Mouse (Mus musculus) hindbrain, postnatal 0 days (tissue): ENCODE results near the gene Smad5. TPM values are rescaled to one million over a fixed set of nuclear protein-coding genes. Genes with fewer than 3 reads are reported as not detected.

Source experiments
- ATAC-seq: fragments of 200-750 bp; cut with Nextera tagmentation; 2 replicates; pipeline ENCODE4 v1.8.0; 2017; ENCODE audit warnings: mild to moderate bottlenecking, moderate TSS enrichment, moderate library complexity
- DNase-seq: peaks from one replicate; pipeline ENCODE4 v3.0.0-alpha.2; 2015; ENCODE audit warnings: low spot score
- H3K27ac ChIP-seq: fragments of 300-500 bp; sonication (generic); 2 replicates; pipeline ENCODE4 v1.5.1; 2014; ENCODE audit warnings: mild to moderate bottlenecking
- H3K27me3 ChIP-seq: fragments of 300-500 bp; sonication (generic); 2 replicates; pipeline ENCODE4 v1.6.1; 2014; ENCODE audit warnings: low read length, mixed read lengths; ENCODE audit not compliant: insufficient read depth
- H3K36me3 ChIP-seq: fragments of 300-500 bp; sonication (generic); 2 replicates; pipeline ENCODE4 v1.6.1; 2014; ENCODE audit warnings: low read length, mixed read lengths; ENCODE audit not compliant: insufficient read depth
- H3K4me1 ChIP-seq: fragments of 300-500 bp; sonication (generic); 2 replicates; pipeline ENCODE4 v1.6.1; 2014; ENCODE audit warnings: antibody characterized with exemption, low read length, mixed read lengths; ENCODE audit not compliant: insufficient read depth
- H3K4me2 ChIP-seq: fragments of 300-500 bp; sonication (generic); 2 replicates; pipeline ENCODE4 v1.6.1; 2014; ENCODE audit warnings: low read depth, mild to moderate bottlenecking, low read length, moderate library complexity, mixed read lengths
- H3K4me3 ChIP-seq: fragments of 300-500 bp; sonication (generic); 2 replicates; pipeline ENCODE4 v1.5.1; 2014; ENCODE audit warnings: low read length
- H3K9ac ChIP-seq: fragments of 300-500 bp; sonication (generic); replicated peaks from 2 replicates; pipeline ENCODE4 v1.6.1; 2014; ENCODE audit warnings: mild to moderate bottlenecking, low read length, moderate library complexity, mixed read lengths
- H3K9me3 ChIP-seq: fragments of 300-500 bp; sonication (generic); 2 replicates; pipeline ENCODE4 v1.6.1; 2016; ENCODE audit warnings: low read length, mixed read lengths
- CTCF ChIP-seq: IDR thresholded peaks from 2 replicates; pipeline ENCODE4 v1.5.1; 2016; ENCODE audit warnings: antibody characterized with exemption, control low read depth, low read depth
- WGBS: fragments of 180-500 bp; shearing (Covaris S2); extraction: QIAGEN DNeasy Blood & Tissue Kit; methylation state at CpG from one replicate; pipeline ENCODE4 v1.1.7; 2014; 5-methylcytosine and 5-hydroxymethylcytosine counted together
- polyA plus RNA-seq: library from polyadenylated mRNA; unstranded; fragments of >200 nt; fragmentation: Nextera tagmentation; extraction: Ambion mirVana; gene quantifications from 2 replicates; pipeline ENCODE4 v1.2.1, GENCODE M21; 2015
- total RNA-seq: library from RNA; depleted of rRNA; stranded (reverse); fragments of >200 nt; gene quantifications from 2 replicates; pipeline ENCODE4 v1.2.3, GENCODE M21; 2014; rRNA removed

The Smad5 gene
- 39.5 and 40.5 TPM in 2 replicates for total RNA-seq
- 14.2 and 17.7 TPM in 2 replicates for polyA plus RNA-seq

DNA sequence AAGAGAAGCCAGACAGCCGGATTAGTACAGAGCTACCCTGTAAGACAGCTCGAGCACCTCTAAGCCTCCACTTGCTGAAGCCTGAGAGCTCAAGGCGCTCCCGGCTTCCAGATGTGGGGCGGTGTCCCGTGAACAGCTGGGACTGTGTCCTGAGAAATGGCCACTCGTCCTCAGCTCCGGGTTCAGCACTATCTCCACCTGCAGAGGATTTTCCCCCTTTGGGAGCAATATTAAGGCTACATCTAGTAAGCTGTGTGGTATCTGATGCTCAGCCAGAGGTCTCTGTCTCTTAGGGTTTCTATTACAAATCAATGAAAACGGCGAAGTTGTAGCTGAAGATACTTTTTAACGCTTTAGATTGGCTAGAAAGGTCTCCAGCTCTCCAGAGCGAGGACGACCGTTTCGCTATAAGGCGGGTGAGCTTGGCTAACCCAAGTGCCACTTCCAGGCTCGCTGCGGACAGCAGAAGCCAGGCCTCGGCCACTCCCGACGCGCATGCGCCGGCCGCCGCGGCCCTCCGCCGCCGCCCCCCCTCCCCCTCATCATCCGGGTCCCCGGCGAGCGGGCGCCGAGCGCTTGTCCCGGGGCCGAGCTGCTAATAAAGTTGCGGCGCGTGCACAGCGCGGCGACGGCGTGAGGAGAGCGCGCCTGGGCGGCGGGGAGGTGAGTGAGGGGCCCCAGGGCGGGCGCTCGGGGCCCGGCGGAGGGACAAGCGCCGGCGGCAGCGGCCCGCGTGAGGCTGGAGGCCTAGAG is at the start of gene Smad5:
TSS of gene Smad5 (plus strand) at position 542 of the 753 bp plus-strand sequence.
- H3K9ac ChIP-seq = peak within 1 kb of the TSS; percentile 79
- H3K4me1 ChIP-seq = peaks cover 30% of the 10 kb centered on the region

DNA sequence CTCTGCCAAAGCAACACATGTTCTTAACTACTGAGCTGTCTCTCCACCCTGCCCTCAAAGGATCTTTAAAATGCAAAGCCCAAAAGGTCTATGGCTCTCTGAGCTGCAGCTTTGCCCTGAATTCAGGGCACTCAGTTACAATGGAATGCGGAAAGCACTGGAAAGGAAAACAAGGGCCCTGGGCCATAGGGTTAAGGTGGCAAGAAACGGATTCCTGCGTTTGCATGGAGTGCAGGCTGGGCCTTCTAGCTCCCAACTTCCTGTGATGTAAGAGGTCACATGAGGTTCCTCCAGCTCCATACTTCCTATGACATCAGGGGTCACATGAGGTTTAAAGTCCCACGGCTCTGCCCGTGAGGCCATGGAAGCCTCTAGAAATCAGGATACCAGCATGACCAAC is 48.6 kb upstream of the Smad5 start:
- 94% methylated on average over 5 of the region's 5 CpGs for WGBS
- no peaks in the 10 kb centered on the region for H3K9me3 ChIP-seq
- H3K4me1 ChIP-seq = no peaks in the 10 kb centered on the region
- DNase-seq (no peak), ATAC-seq (no peak)
- TF ChIP-seq CTCF = no peak
- no peaks in the 10 kb centered on the region for H3K36me3 ChIP-seq
- no peak overlapping the region for H3K4me3 ChIP-seq
- H3K27me3 ChIP-seq = no peaks in the 10 kb centered on the region
- H3K27ac ChIP-seq = no peak overlapping the region
- no peak overlapping the region for H3K9ac ChIP-seq
- H3K4me2 ChIP-seq = no peak overlapping the region

More for the DNA sequence above, at the start of gene Smad5:
- DNase-seq (peak; percentile 97), ATAC-seq (peak; percentile 92)
- H3K9me3 ChIP-seq = no peaks in the 10 kb centered on the region
- peak within 1 kb of the TSS; percentile 57 for H3K4me3 ChIP-seq
- H3K27me3 ChIP-seq = no peaks in the 10 kb centered on the region
- H3K27ac ChIP-seq = peak within 1 kb of the TSS; percentile 97
- no peak for TF ChIP-seq CTCF
- WGBS = 5% methylated on average over 58 of the region's 62 CpGs
- peak within 1 kb of the TSS; percentile 73 for H3K4me2 ChIP-seq
- no peaks in the 10 kb centered on the region for H3K36me3 ChIP-seq

DNA sequence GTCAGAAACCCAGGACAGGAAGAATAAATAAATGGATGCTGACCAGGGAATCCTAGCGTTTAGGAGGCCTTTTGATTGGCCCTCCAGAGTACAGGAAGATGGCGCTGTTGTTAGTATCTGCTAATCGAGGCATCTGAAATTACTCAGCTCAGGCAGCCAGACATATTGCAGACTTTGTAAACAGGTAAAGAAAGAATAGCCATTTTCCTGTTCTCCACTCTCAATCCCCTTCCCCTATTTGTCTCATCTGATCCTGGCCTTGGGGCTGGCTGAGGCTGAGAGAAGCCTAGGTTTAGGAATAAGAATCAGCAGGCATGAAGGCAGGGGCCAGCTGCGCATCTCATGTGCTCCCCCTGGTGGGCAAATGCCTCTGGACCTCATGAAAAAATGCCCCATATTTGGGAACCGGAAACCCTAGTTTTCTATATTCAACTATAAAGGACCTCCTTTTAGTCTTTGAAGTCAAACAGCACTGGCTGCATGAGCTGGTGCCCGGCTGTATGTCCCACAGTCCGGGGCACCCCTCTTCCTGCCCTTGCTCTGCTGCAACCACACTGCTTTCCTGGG is 44.8 kb upstream of the Smad5 start:
- Histone ChIP-seq H3K4me3 (no peak overlapping the region), H3K4me1 (no peaks in the 10 kb centered on the region), H3K27ac (no peak overlapping the region), H3K9ac (no peak overlapping the region), H3K27me3 (no peaks in the 10 kb centered on the region), H3K4me2 (no peak overlapping the region), H3K36me3 (no peaks in the 10 kb centered on the region), H3K9me3 (no peaks in the 10 kb centered on the region)
- DNase-seq = peak; percentile 82
- peak; percentile 81 for TF ChIP-seq CTCF
- 29% methylated on average over 7 of the region's 7 CpGs for WGBS
- no peak for ATAC-seq

DNA sequence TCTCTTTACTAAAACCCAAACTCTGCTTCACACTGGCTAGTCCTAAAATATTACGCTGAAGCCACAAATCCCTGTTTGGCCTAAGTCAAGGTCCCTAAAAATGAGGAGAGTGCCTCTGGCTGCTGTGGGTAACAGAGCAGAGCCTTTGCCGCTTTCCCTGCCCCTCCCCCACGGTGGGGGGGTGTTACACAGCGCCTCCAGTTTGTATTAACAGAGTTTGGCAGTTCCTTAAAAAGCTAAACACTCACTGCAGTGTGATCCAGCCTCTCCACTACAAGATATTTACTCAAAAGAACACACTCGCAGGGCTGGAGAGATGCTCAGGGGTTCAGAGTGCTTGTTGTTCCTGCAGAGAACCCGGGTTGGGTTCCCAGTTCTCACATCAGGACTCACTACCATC is 43.9 kb upstream of the Smad5 start:
- DNase-seq = no peak
- Histone ChIP-seq H3K4me2 (no peak overlapping the region), H3K9me3 (no peaks in the 10 kb centered on the region), H3K27me3 (no peaks in the 10 kb centered on the region), H3K27ac (no peak overlapping the region), H3K4me1 (no peaks in the 10 kb centered on the region), H3K36me3 (no peaks in the 10 kb centered on the region), H3K4me3 (no peak overlapping the region), H3K9ac (no peak overlapping the region)
- no peak for TF ChIP-seq CTCF
- WGBS = 66% methylated on average over 6 of the region's 6 CpGs
- ATAC-seq = no peak

DNA sequence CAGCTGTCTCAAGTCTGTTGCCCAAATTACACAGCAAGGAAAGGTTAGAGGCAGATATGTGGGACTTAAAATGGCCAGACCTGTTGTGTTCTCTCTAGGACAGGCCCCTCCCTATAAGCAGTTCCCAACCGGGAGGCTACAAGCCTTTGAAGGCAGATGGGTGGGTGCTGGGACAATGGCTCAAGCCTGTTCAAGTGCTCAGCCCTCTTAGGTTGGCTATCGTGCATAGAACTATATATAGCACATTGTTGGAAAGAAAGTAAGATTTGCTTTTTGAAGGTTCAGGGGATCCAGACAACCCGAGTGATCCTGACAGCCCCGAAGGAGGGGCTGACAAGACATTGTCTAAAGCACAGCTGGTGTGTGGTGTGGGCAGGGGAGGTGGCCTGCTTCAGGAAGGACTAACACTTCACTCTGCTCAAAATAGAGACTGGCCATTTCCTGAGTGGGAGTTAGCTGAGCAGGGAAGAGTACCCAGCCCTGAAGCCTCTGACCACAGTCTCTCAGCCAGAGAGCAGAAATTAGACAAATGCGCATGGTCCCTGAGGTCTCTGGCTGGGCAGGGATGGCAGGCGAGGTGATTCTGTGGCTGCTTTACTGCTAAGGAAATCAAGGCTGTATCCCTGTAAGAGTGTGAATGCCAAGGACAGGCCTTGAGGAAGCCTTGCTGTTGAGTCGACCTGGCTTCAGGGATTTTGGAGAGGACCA is 40.7 kb upstream of the Smad5 start:
- Histone ChIP-seq H3K27ac (no peak overlapping the region), H3K4me2 (no peak overlapping the region), H3K27me3 (no peaks in the 10 kb centered on the region), H3K9ac (no peak overlapping the region), H3K4me1 (no peaks in the 10 kb centered on the region), H3K36me3 (no peaks in the 10 kb centered on the region), H3K9me3 (no peaks in the 10 kb centered on the region), H3K4me3 (no peak overlapping the region)
- no peak for TF ChIP-seq CTCF
- WGBS = 62% methylated on average over 7 of the region's 7 CpGs
- DNase-seq = no peak
- no peak for ATAC-seq

DNA sequence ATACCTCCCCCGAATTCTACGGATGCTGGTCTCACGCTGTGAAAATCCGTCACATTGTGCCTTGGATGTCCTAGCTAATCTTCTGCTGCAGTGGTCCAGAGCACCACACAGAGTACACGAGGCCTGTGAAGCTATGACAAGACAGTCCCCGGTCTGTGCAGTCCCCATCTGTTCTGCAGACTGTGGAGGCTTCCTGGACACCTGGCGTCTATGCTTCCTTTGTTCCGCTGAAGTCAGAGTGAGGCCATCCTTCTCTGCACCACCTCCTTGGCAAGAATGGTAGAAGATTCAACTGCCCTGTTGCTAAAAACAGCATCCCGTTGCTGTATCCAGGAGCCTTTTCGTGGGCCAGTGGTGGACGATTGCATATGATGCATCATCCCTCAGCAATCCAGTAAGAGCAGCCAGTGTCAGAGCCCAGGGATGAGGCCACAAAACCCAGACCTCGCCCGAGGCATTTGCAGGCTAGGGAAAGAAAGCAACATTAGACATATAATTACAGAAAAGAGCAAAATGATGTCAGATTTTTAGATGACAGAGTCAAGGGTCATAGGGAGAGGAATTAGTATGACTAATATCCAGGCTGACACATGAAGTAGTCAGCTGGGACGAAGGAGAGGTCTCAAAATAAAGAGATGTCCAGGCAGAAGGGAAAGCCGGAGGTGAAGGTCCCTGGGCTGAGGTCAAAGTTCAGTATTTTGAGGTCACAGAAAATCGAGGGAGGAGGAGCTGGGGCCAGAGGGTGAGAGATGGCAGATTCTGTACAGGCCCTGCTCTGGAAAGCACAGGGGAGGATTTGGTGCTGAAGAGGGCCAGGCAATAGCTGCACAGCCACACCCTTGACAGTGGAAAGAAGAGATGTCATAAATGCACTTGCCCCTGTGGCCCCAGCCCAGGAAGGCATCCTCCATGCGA is 38.3 kb upstream of the Smad5 start:
- 67% methylated on average over 17 of the region's 17 CpGs for WGBS
- DNase-seq (no peak), ATAC-seq (no peak)
- no peak overlapping the region for H3K9ac ChIP-seq
- no peaks in the 10 kb centered on the region for H3K9me3 ChIP-seq
- no peak for TF ChIP-seq CTCF
- H3K36me3 ChIP-seq = no peaks in the 10 kb centered on the region
- H3K4me1 ChIP-seq = no peaks in the 10 kb centered on the region
- no peak overlapping the region for H3K27ac ChIP-seq
- H3K4me3 ChIP-seq = no peak overlapping the region
- H3K27me3 ChIP-seq = no peaks in the 10 kb centered on the region
- H3K4me2 ChIP-seq = no peak overlapping the region
